Mouse (Mus musculus) brain, embryonic 14.5 days (tissue): ENCODE measurements around the gene Scyl2.

ENCODE experiments used
- CTCF ChIP-seq: fragments of 200-500 bp; IDR thresholded peaks from 2 replicates; pipeline ENCODE4 v1.5.1; 2012; ENCODE audit warnings: inconsistent platforms, mild to moderate bottlenecking, moderate library complexity, borderline replicate concordance; ENCODE audit not compliant: insufficient read depth, insufficient read length; ENCODE audit errors: extremely low read depth
- POLR2A ChIP-seq: fragments of 200-500 bp; IDR thresholded peaks from 2 replicates; pipeline ENCODE4 v1.6.1; 2012; ENCODE audit warnings: mild to moderate bottlenecking, inconsistent platforms, borderline replicate concordance; ENCODE audit not compliant: poor library complexity, insufficient read depth, insufficient read length, severe bottlenecking; ENCODE audit errors: extremely low read depth

DNA sequence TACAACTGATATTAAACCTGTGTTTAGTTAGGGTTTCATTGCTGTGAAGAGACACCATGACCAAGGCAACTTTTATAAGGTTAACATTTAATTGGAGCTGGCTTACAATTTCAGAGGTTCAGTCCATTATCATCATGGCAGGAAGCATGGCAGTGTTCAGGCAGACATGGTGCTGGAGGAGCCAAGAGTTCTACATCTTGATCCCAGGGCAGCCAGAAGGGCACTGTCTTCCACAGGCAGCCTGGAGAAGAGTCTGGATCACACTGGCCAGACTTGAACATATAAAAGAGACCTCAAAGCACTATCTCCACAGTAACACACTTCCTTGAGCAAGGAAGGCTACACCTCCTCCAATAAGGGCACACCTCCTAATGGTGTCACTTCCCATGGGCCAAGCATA, 34.2 kb upstream of the Scyl2 start:
- TF ChIP-seq CTCF (no peak), POLR2A (no peak)
